Mouse (Mus musculus) CH12.LX (cell line): ENCODE results near the gene Kdm1a. TPM values are rescaled to one million over a fixed set of nuclear protein-coding genes. Genes with fewer than 3 reads are reported as not detected.
A peak's percentile ranks its signal among the peaks of the same experiment; 100 is the strongest.

Experiments
- DNase-seq: peaks from one replicate; pipeline ENCODE4 v3.0.0-alpha.2; 2013; ENCODE audit errors: extremely low read depth
- H3K27ac ChIP-seq: 2 replicates; pipeline ENCODE4 v1.5.1; 2012; ENCODE audit warnings: low read depth, mild to moderate bottlenecking, control low read depth, moderate library complexity; ENCODE audit not compliant: insufficient read depth
- H3K27me3 ChIP-seq: replicated peaks from 2 replicates; pipeline ENCODE3; 2012; ENCODE audit warnings: inconsistent platforms
- H3K36me3 ChIP-seq, 2 experiments: replicated peaks in 1 of 2; 2 replicates each; pipeline versions ENCODE3 to v1.6.1; 2012; ENCODE audit warnings: inconsistent platforms in 1 of 2, low read length in 1 of 2, mild to moderate bottlenecking in 1 of 2, mixed read lengths in 1 of 2, moderate library complexity in 1 of 2; ENCODE audit not compliant: control insufficient read depth in 1 of 2, insufficient read depth in 1 of 2
- H3K4me1 ChIP-seq, 2 experiments: 2 replicates each; pipeline ENCODE4 v1.6.1; 2012; ENCODE audit warnings: inconsistent platforms in 1 of 2, moderate library complexity in 1 of 2; ENCODE audit not compliant: insufficient read depth in 2 of 2, control insufficient read depth in 1 of 2
- H3K4me2 ChIP-seq: 2 replicates; pipeline ENCODE4 v1.6.1; 2012; ENCODE audit warnings: low read depth, mild to moderate bottlenecking, control low read depth; ENCODE audit not compliant: poor library complexity, insufficient read depth, severe bottlenecking
- H3K4me3 ChIP-seq, 3 experiments: fragments of 150-350 bp in 1 of 3; sonication (generic) in 1 of 3; replicated peaks in 1 of 3; 2 replicates each; pipeline versions ENCODE3 to v1.5.1; 2011 to 2012; ENCODE audit warnings: low read depth in 2 of 3, low read length in 2 of 3, mild to moderate bottlenecking in 2 of 3, moderate library complexity in 2 of 3, control low read depth in 1 of 3, improper control_type of control experiment in 1 of 3, inconsistent platforms in 1 of 3, mixed read lengths in 1 of 3; ENCODE audit not compliant: poor library complexity in 1 of 3
- H3K79me2 ChIP-seq: replicated peaks from 2 replicates; pipeline ENCODE4 v1.6.1; 2012; ENCODE audit warnings: mild to moderate bottlenecking, moderate library complexity; ENCODE audit not compliant: control insufficient read depth, poor library complexity, insufficient read depth, severe bottlenecking; ENCODE audit errors: extremely low read depth
- H3K9ac ChIP-seq: 2 replicates; pipeline ENCODE4 v1.6.1; 2012; ENCODE audit warnings: low read depth, mild to moderate bottlenecking, control low read depth, moderate library complexity; ENCODE audit not compliant: insufficient read depth
- H3K9me3 ChIP-seq: replicated peaks from 2 replicates; pipeline ENCODE3; 2012; ENCODE audit warnings: low read length, inconsistent platforms, mixed read lengths
- CHD2 ChIP-seq: IDR thresholded peaks from 2 replicates; pipeline ENCODE4 v1.6.1; 2011; ENCODE audit warnings: low read length, improper control_type of control experiment
- CTCF ChIP-seq, 2 experiments: IDR thresholded peaks in 1 of 2; conservative IDR thresholded peaks in 1 of 2; 2 replicates each; pipeline ENCODE4 v1.5.1; 2011 to 2012; ENCODE audit warnings: low read depth in 2 of 2, low read length in 2 of 2, improper control_type of control experiment in 1 of 2, inconsistent platforms in 1 of 2, mild to moderate bottlenecking in 1 of 2, moderate library complexity in 1 of 2
- EP300 ChIP-seq: IDR thresholded peaks from 2 replicates; pipeline ENCODE4 v1.6.1; 2011; ENCODE audit warnings: low read length, improper control_type of control experiment
- ETS1 ChIP-seq: conservative IDR thresholded peaks from 2 replicates; pipeline ENCODE4 v1.6.1; 2012; ENCODE audit warnings: low read depth, mild to moderate bottlenecking, inconsistent platforms, low read length, improper control_type of control experiment, moderate library complexity
- GABPA ChIP-seq: IDR thresholded peaks from 2 replicates; pipeline ENCODE4 v1.6.1; 2012; ENCODE audit warnings: low read depth, low read length, improper control_type of control experiment, inconsistent platforms; ENCODE audit not compliant: insufficient replicate concordance
- JUN ChIP-seq: IDR thresholded peaks from 2 replicates; pipeline ENCODE4 v1.6.1; 2011; ENCODE audit warnings: low read depth, mild to moderate bottlenecking, low read length, improper control_type of control experiment, moderate library complexity; ENCODE audit not compliant: insufficient read depth
- JUND ChIP-seq: conservative IDR thresholded peaks from 2 replicates; pipeline ENCODE4 v1.6.1; 2011; ENCODE audit warnings: low read depth, low read length, improper control_type of control experiment
- MAFK ChIP-seq: IDR thresholded peaks from 2 replicates; pipeline ENCODE4 v1.6.1; 2011; ENCODE audit warnings: low read length, improper control_type of control experiment; ENCODE audit not compliant: insufficient replicate concordance
- MEF2A ChIP-seq: IDR thresholded peaks from 2 replicates; pipeline ENCODE4 v1.6.1; 2014; ENCODE audit warnings: low read depth, mild to moderate bottlenecking, inconsistent platforms, low read length, improper control_type of control experiment, borderline replicate concordance
- MXI1 ChIP-seq: IDR thresholded peaks from 2 replicates; pipeline ENCODE4 v1.6.1; 2011; ENCODE audit warnings: mild to moderate bottlenecking, low read depth, low read length, improper control_type of control experiment
- NRF1 ChIP-seq: IDR thresholded peaks from 2 replicates; pipeline ENCODE4 v1.6.1; 2014; ENCODE audit warnings: low read depth, mild to moderate bottlenecking, inconsistent platforms, low read length, improper control_type of control experiment, moderate library complexity
- TBP ChIP-seq: conservative IDR thresholded peaks from 2 replicates; pipeline ENCODE4 v1.6.1; 2011; ENCODE audit warnings: low read depth, low read length, improper control_type of control experiment
- ZKSCAN1 ChIP-seq: IDR thresholded peaks from 2 replicates; pipeline ENCODE4 v1.6.1; 2012; ENCODE audit warnings: low read depth, inconsistent platforms, low read length, improper control_type of control experiment, borderline replicate concordance
- ZMIZ1 ChIP-seq: IDR thresholded peaks from 2 replicates; pipeline ENCODE4 v1.6.1; 2012; ENCODE audit warnings: low read depth, mild to moderate bottlenecking, inconsistent platforms, low read length, improper control_type of control experiment
- ZNF384 ChIP-seq: IDR thresholded peaks from 2 replicates; pipeline ENCODE4 v1.6.1; 2012; ENCODE audit warnings: low read depth, low read length, improper control_type of control experiment, inconsistent platforms
- dilution Hi-C: fragments of 300-500 bp; cut with MboI; formaldehyde crosslinking; loops from 2 replicates; pipeline ENCODE4 v1.14.3; 2020; ENCODE audit warnings: low sequenced_read_pairs; ENCODE audit not compliant: extremely low pct_unique_long_range_greater_than_20kb, extremely low pct_ligation_motif_present
- in situ Hi-C: fragments of 300-500 bp; cut with MboI; formaldehyde crosslinking; loops from 3 replicates; pipeline ENCODE4 v1.14.3; 2019; ENCODE audit warnings: low sequenced_read_pairs, low pct_ligation_motif_present, low pct_unique_long_range_greater_than_20kb, mixed read lengths
- polyA plus RNA-seq: library from polyadenylated mRNA; unstranded; fragments of >175 nt; gene quantifications from 2 replicates; pipeline ENCODE4 v1.2.1, GENCODE M21; 2012; ENCODE audit warnings: low read depth; ENCODE audit not compliant: insufficient read length
- total RNA-seq, 2 experiments: library from RNA; depleted of rRNA; stranded (reverse); fragments of 300-350 nt in 1 of 2; fragments of >200 nt in 1 of 2; gene quantifications; 2 replicates each; pipeline ENCODE4 v1.2.3; 2012 to 2014

The Kdm1a gene
- total and polyA plus RNA-seq, 3 experiments: 49.6 to 85.1 (median 69.4) TPM

DNA sequence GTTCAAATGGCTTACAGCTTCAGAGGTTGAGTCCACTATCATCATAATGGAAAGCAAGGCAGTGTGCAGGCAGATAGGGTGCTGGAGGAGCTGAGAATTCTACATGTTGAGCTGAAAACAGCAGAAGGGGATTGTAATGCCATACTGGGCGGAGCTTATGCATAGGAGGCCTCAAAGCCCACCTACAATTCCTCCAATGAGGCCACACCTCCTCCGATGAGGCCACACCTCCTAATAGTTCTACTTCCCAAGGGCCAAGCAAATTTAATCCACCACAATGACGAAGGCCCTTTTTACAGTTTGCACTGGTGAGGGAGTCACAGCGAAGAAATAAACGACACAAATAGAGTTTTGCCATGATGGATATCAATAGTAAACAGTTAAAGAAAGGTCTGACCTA is 34.0 kb upstream of the Kdm1a start:
- Histone ChIP-seq H3K79me2 (no peaks in the 10 kb centered on the region), H3K9me3 (peaks cover 14% of the 10 kb centered on the region), H3K27ac (no peak overlapping the region), H3K4me3 (no peak overlapping the region), H3K9ac (no peak overlapping the region), H3K27me3 (peaks cover 10% of the 10 kb centered on the region), H3K4me2 (no peak overlapping the region), H3K36me3 (no peaks in the 10 kb centered on the region), H3K4me1 (no peaks in the 10 kb centered on the region)
- in situ Hi-C loops (no loop called here), dilution Hi-C loops (no loop called here)
- no peak for DNase-seq
- TF ChIP-seq MAFK: no peak
- TF ChIP-seq MXI1: no peak
- TF ChIP-seq EP300: no peak
- TF ChIP-seq CHD2: no peak
- no peak for TF ChIP-seq JUND
- no peak for TF ChIP-seq ETS1
- TF ChIP-seq ZNF384: no peak
- TF ChIP-seq ZMIZ1: no peak
- no peak for TF ChIP-seq NRF1
- no peak for TF ChIP-seq ZKSCAN1
- TF ChIP-seq GABPA: no peak
- TF ChIP-seq, all 38 proteins: peak for 0

DNA sequence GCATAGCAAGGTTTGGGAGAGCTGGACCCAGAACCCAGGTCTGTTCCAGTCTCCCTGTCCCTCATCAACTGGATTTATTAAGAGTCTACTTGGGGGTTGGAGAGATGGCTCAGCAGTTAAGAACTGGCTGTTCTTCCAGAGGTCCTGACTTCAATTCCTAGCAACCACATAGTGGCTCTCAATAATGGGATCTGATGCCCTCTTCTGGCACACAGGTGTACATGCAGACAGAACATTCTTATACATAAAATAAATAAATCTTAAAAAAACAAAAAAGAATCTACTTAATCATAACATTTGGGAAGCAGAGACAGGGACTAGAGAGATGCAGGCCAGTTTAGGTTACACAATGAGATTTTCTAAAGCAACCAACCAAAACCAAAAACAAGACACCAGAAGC is 33.5 kb upstream of the Kdm1a start:
- in situ Hi-C loops: no loop called here
- Histone ChIP-seq H3K9me3 (peaks cover 14% of the 10 kb centered on the region), H3K27ac (no peak overlapping the region), H3K4me3 (no peak overlapping the region), H3K4me1 (no peaks in the 10 kb centered on the region), H3K79me2 (no peaks in the 10 kb centered on the region)
- TF ChIP-seq GABPA (no peak), CTCF (conservative IDR thresholded peaks at IDR 0.05 in 1 of 2, IDR thresholded peaks at IDR 0.05 in 1 of 2; ENCODE audit: low read depth in 2 of 2, low read length in 2 of 2) (peak in 1 of 2 experiments; percentile 36; a peak in 2 of 4 replicates), MXI1 (no peak), CHD2 (no peak), JUN (no peak), MEF2A (no peak), TBP (no peak)
- TF ChIP-seq, all 38 proteins: peak for 1
- dilution Hi-C loops: no loop called here
- Histone ChIP-seq H3K9ac (no peak overlapping the region), H3K4me2 (no peak overlapping the region), H3K36me3 (no peaks in the 10 kb centered on the region), H3K27me3 (peaks cover 10% of the 10 kb centered on the region)
- no peak for DNase-seq
